Mouse (Mus musculus): ENCODE data around the gene Olfr101. TPM values are rescaled to one million over a fixed set of nuclear protein-coding genes. Genes with fewer than 3 reads are reported as not detected.

Olfr101 gene
- polyA plus RNA-seq, 1 experiment from 2014 or later: not detected

GRCm38 (mm10) chr17:37249460-37249859 is 54.7 kb downstream of the Olfr101 start:
- no peak overlapping the region for H3K27ac ChIP-seq
- H3K4me1 ChIP-seq: no peaks in the 10 kb centered on the region
- no peaks in the 10 kb centered on the region for H3K36me3 ChIP-seq (replicated peaks)
- no peak for DNase-seq (ENCODE audit: extremely low spot score, low spot score)
- no peak overlapping the region for H3K4me3 ChIP-seq
- H3K9me3 ChIP-seq: no peaks in the 10 kb centered on the region
- H3K27me3 ChIP-seq (ENCODE audit: poor library complexity, severe bottlenecking): no peaks in the 10 kb centered on the region

Other genes with a start within 250 kb of the Olfr101 start
- gene Olfr90, start 215.8 kb downstream of the Olfr101 start, polyA plus RNA-seq (2016; fragmentation: Nextera tagmentation; extraction: Ambion mirVana): not detected in 2 replicates
- 0.15 TPM in 1 of 2 replicates, not detected in the other for gene Olfr91, start 206.0 kb downstream of the Olfr101 start, polyA plus RNA-seq (2016; fragmentation: Nextera tagmentation; extraction: Ambion mirVana)
- not detected in 2 replicates for gene Olfr92, start 184.2 kb downstream of the Olfr101 start, polyA plus RNA-seq (2016; fragmentation: Nextera tagmentation; extraction: Ambion mirVana)
- gene Olfr93, start 142.8 kb downstream of the Olfr101 start, polyA plus RNA-seq (2016; fragmentation: Nextera tagmentation; extraction: Ambion mirVana): not detected in 2 replicates
- not detected in 2 replicates for gene Ubd, start 110.4 kb downstream of the Olfr101 start, polyA plus RNA-seq (2016; fragmentation: Nextera tagmentation; extraction: Ambion mirVana)
- gene Olfr94, start 103.3 kb downstream of the Olfr101 start, polyA plus RNA-seq (2016; fragmentation: Nextera tagmentation; extraction: Ambion mirVana): not detected in 2 replicates
- not detected in 2 replicates for gene Olfr95, start 91.2 kb downstream of the Olfr101 start, polyA plus RNA-seq (2016; fragmentation: Nextera tagmentation; extraction: Ambion mirVana)
- gene Olfr96, start 84.2 kb downstream of the Olfr101 start, polyA plus RNA-seq (2016; fragmentation: Nextera tagmentation; extraction: Ambion mirVana): not detected in 2 replicates
- gene Olfr97, start 67.0 kb downstream of the Olfr101 start, polyA plus RNA-seq (2016; fragmentation: Nextera tagmentation; extraction: Ambion mirVana): not detected in 2 replicates
- gene Olfr98, start 40.6 kb downstream of the Olfr101 start, polyA plus RNA-seq (2016; fragmentation: Nextera tagmentation; extraction: Ambion mirVana): not detected in 2 replicates
- 1.9 and 2.6 TPM in 2 replicates for gene H2-M3, start 34.1 kb downstream of the Olfr101 start, polyA plus RNA-seq (2016; fragmentation: Nextera tagmentation; extraction: Ambion mirVana)
- gene Olfr99, start 20.9 kb downstream of the Olfr101 start, polyA plus RNA-seq (2016; fragmentation: Nextera tagmentation; extraction: Ambion mirVana): not detected in 2 replicates
- gene Olfr102, start 12.7 kb upstream of the Olfr101 start, polyA plus RNA-seq (2016; fragmentation: Nextera tagmentation; extraction: Ambion mirVana): not detected in 2 replicates
- not detected in 2 replicates for gene Olfr103, start 35.4 kb upstream of the Olfr101 start, polyA plus RNA-seq (2016; fragmentation: Nextera tagmentation; extraction: Ambion mirVana)
- gene Olfr104-ps, start 55.3 kb upstream of the Olfr101 start, polyA plus RNA-seq (2016; fragmentation: Nextera tagmentation; extraction: Ambion mirVana): not detected in 2 replicates
- gene Olfr105-ps, start 74.7 kb upstream of the Olfr101 start, polyA plus RNA-seq (2016; fragmentation: Nextera tagmentation; extraction: Ambion mirVana): not detected in 2 replicates
- gene Olfr106-ps, start 86.1 kb upstream of the Olfr101 start, polyA plus RNA-seq (2016; fragmentation: Nextera tagmentation; extraction: Ambion mirVana): not detected in 2 replicates
- not detected in 2 replicates for gene Olfr107, start 94.9 kb upstream of the Olfr101 start, polyA plus RNA-seq (2016; fragmentation: Nextera tagmentation; extraction: Ambion mirVana)
- not detected in 2 replicates for gene Olfr108, start 141.2 kb upstream of the Olfr101 start, polyA plus RNA-seq (2016; fragmentation: Nextera tagmentation; extraction: Ambion mirVana)
- not detected in 2 replicates for gene Olfr109, start 154.6 kb upstream of the Olfr101 start, polyA plus RNA-seq (2016; fragmentation: Nextera tagmentation; extraction: Ambion mirVana)
- gene H2-M2, start 179.2 kb upstream of the Olfr101 start, polyA plus RNA-seq (2016; fragmentation: Nextera tagmentation; extraction: Ambion mirVana): not detected in 2 replicates
- gene Olfr110, start 188.2 kb upstream of the Olfr101 start, polyA plus RNA-seq (2016; fragmentation: Nextera tagmentation; extraction: Ambion mirVana): not detected in 2 replicates
- not detected in 2 replicates for gene Olfr111, start 203.7 kb upstream of the Olfr101 start, polyA plus RNA-seq (2016; fragmentation: Nextera tagmentation; extraction: Ambion mirVana)

All from forebrain, embryonic 10.5 days (tissue).